Mouse (Mus musculus) hindbrain, embryonic 15.5 days (tissue): ENCODE data around the gene Nsmce3. TPM values are rescaled to one million over a fixed set of nuclear protein-coding genes. Genes with fewer than 3 reads are reported as not detected.

Source experiments
- ATAC-seq: fragments of 200-750 bp; cut with Nextera tagmentation; 2 replicates; pipeline ENCODE4 v1.8.0; 2017; ENCODE audit warnings: low read depth, moderate number of reproducible peaks, moderate TSS enrichment; ENCODE audit not compliant: low FRiP score
- H3K27ac ChIP-seq: fragments of 300-500 bp; sonication (generic); replicated peaks from 2 replicates; pipeline ENCODE4 v1.5.1; 2015; ENCODE audit warnings: mild to moderate bottlenecking, inconsistent platforms
- H3K27me3 ChIP-seq: fragments of 300-500 bp; sonication (generic); 2 replicates; pipeline ENCODE4 v1.6.1; 2015; ENCODE audit warnings: control low read depth, inconsistent platforms
- H3K36me3 ChIP-seq: fragments of 300-500 bp; sonication (generic); 2 replicates; pipeline ENCODE4 v1.6.1; 2015; ENCODE audit warnings: control low read depth, inconsistent platforms
- H3K4me1 ChIP-seq: fragments of 300-500 bp; sonication (generic); replicated peaks from 2 replicates; pipeline ENCODE4 v1.6.1; 2015; ENCODE audit warnings: control low read depth, inconsistent platforms
- H3K4me2 ChIP-seq: fragments of 300-500 bp; sonication (generic); 2 replicates; pipeline ENCODE4 v1.6.1; 2015; ENCODE audit warnings: moderate library complexity, mild to moderate bottlenecking, inconsistent platforms
- H3K4me3 ChIP-seq: fragments of 300-500 bp; sonication (generic); 2 replicates; pipeline ENCODE4 v1.5.1; 2015; ENCODE audit warnings: mild to moderate bottlenecking, inconsistent platforms
- H3K9ac ChIP-seq: fragments of 300-500 bp; sonication (generic); 2 replicates; pipeline ENCODE4 v1.6.1; 2015; ENCODE audit warnings: inconsistent platforms
- H3K9me3 ChIP-seq: fragments of 300-500 bp; sonication (generic); 2 replicates; pipeline ENCODE4 v1.6.1; 2016; ENCODE audit warnings: control low read depth, inconsistent platforms
- WGBS: fragments of 180-500 bp; shearing (Covaris S2); methylation state at CpG from one replicate; pipeline ENCODE4 v1.1.7; 2015; 5-methylcytosine and 5-hydroxymethylcytosine counted together
- polyA plus RNA-seq: library from polyadenylated mRNA; unstranded; fragments of >200 nt; fragmentation: Nextera tagmentation; extraction: Ambion mirVana; gene quantifications from 2 replicates; pipeline ENCODE4 v1.2.1, GENCODE M21; 2015

The Nsmce3 gene
- polyA plus RNA-seq, 1 experiment from 2014 or later: 11.5 TPM

DNA sequence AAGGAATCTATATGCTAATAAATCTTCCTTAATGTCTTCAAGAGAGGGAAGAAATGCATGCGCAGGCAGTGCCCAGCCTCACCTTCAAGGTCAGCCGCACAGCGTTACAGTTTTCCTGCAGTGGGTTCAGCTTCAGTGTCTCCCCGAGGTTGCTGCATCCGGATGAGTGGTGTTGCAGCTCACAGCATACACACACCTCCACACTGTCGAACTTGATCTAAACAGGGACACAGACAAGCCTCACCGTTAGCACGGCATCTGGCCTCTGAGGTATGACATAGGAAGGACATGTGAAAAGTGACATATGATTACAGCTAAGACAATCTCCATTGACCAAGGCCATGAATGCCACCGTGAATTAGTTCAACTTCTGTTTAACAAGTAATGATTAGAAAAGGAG, 53.1 kb downstream of the Nsmce3 start:
- ATAC-seq: peak; percentile 51; the same call in 1 of the 2 replicates
- H3K27me3 ChIP-seq: no peaks in the 10 kb centered on the region
- H3K9me3 ChIP-seq: no peaks in the 10 kb centered on the region
- no peak overlapping the region for H3K4me2 ChIP-seq
- H3K4me3 ChIP-seq: no peak overlapping the region
- no peaks in the 10 kb centered on the region for H3K36me3 ChIP-seq
- no peak overlapping the region for H3K9ac ChIP-seq
- no peak overlapping the region for H3K27ac ChIP-seq
- no peaks in the 10 kb centered on the region for H3K4me1 ChIP-seq
- WGBS: 79% methylated on average over 9 of the region's 9 CpGs
